Comparison of ENCODE assay signal across 13 mouse cellular contexts in the genomic region with DNA sequence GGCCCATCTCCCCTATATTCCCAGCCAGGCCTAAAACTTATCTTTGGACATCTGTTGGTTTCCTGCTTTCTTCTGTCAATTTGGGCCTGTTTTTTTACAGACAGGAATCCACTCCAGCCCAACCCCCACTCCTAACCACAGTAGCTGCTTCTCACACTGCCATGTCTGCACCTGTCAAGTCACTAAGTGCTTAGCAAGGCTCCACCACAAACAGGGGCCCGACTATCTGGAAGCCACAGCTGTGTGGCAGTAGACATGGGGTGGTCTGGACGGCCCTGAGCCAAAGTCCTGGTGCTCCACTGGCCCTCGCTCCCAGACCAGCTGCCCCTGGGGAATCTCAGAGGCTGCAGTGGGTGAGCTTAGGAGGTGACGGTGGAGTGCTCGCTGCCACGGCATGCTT. TPM values are rescaled to one million over a fixed set of nuclear protein-coding genes. Genes with fewer than 3 reads are reported as not detected.
DNase-seq lines count a peak whose midpoint lies in the region; ATAC-seq lines count a peak whose summit lies in the region.
"Had no signal": no experiment of that assay in that cellular context is flagged by ENCODE, and none has a peak within 500 bp of the region (broad histone marks: within the 10 kb centered on the region; RNA-seq: fewer than 3 reads in every experiment).

No protein-coding gene starts in this region.

- DNase-seq in heart, postnatal 14 days: no peak
- DNase-seq in 416B (ENCODE audit: low read depth): peak; percentile 56
- peak; percentile 42 for DNase-seq in T-cell, adult 2 months (ENCODE audit: low spot score)
- no peak for DNase-seq in retina, postnatal 1 day
- DNase-seq in right cerebral cortex, postnatal 25 days: no peak

- intact Hi-C loops in heart, postnatal 14 days (cut with DNase I): no loop called here

- ATAC-seq in heart, embryonic 11.5 days (replicated peaks; ENCODE audit: insufficient number of reproducible peaks, low FRiP score, low TSS enrichment): no peak
- peak; percentile 74 for ATAC-seq in megakaryocyte progenitor cell, adult 5-6 weeks (replicated peaks; ENCODE audit: poor library complexity)
- no peak for ATAC-seq in erythroid progenitor cell, adult 5-6 weeks (replicated peaks; ENCODE audit: low FRiP score, poor library complexity, severe bottlenecking)
- ATAC-seq: forebrain, embryonic 16.5 days had no signal

- H3K27me3 ChIP-seq in heart, embryonic 11.5 days (ENCODE audit: control insufficient read depth, insufficient read depth, low read length): no peaks in the 10 kb centered on the region
- H3K27me3 ChIP-seq: kidney, embryonic 15.5 days had no signal

- no peak overlapping the region for H3K9ac ChIP-seq in heart, embryonic 11.5 days (ENCODE audit: low read depth, low read length)
- H3K9ac ChIP-seq: kidney, embryonic 15.5 days had no signal

- H3K4me1 ChIP-seq in heart, embryonic 11.5 days (ENCODE audit: control insufficient read depth, insufficient read depth, low read length): peaks cover 21% of the 10 kb centered on the region

- H3K4me2 ChIP-seq in heart, embryonic 11.5 days: no peak overlapping the region
- H3K4me2 ChIP-seq: kidney, embryonic 15.5 days had no signal

- no peak overlapping the region for H3K4me3 ChIP-seq in heart, embryonic 11.5 days (ENCODE audit: low read depth, low read length)
- H3K4me3 ChIP-seq: kidney, embryonic 15.5 days had no signal

- 39% methylated on average over 6 of the region's 6 CpGs for WGBS in heart, embryonic 11.5 days (ENCODE audit: insufficient replicate concordance)

- H3K27ac ChIP-seq in heart, embryonic 11.5 days (ENCODE audit: low read depth, low read length): 0 out of 2 replicates have a peak overlapping the region, but pooled peaks have one; percentile 12
- H3K27ac ChIP-seq: kidney, embryonic 15.5 days had no signal

- peaks cover 12% of the 10 kb centered on the region for H3K36me3 ChIP-seq in heart, embryonic 11.5 days (ENCODE audit: control insufficient read depth, insufficient read depth, low read length)

- H3K9me3 ChIP-seq in heart, embryonic 11.5 days (replicated peaks; ENCODE audit: control insufficient read depth, low read length): no peaks in the 10 kb centered on the region
- H3K9me3 ChIP-seq: kidney, embryonic 15.5 days had no signal

RNA-seq across cellular contexts. Expression of gene Nccrp1, which starts 10.7 kb away (rescaled TPM):
- polyA plus RNA-seq in heart, embryonic 11.5 days (2014; fragmentation: Nextera tagmentation; extraction: Ambion mirVana): not detected in 2 replicates
- total RNA-seq in heart, postnatal 14 days (2021): not detected
- not detected in 2 replicates for total RNA-seq in megakaryocyte progenitor cell, adult 5-6 weeks (2015)
- not detected in 2 replicates for total RNA-seq in megakaryocyte progenitor cell, adult 5-6 weeks (2017)
- not detected in 2 replicates for total RNA-seq in erythroid progenitor cell, adult 5-6 weeks (2015; ENCODE audit: low replicate concordance)
- total RNA-seq in erythroid progenitor cell, adult 5-6 weeks (2017; ENCODE audit: low replicate concordance): not detected in 2 replicates
- polyA plus RNA-seq: embryonic facial prominence, embryonic 11.5 days; forebrain, embryonic 16.5 days; heart, embryonic 14.5 days; kidney, embryonic 15.5 days had no signal

RNA-seq across cellular contexts. Expression of gene Sycn, which starts 17.0 kb away (rescaled TPM):
- not detected in 2 replicates for polyA plus RNA-seq in heart, embryonic 11.5 days (2014; fragmentation: Nextera tagmentation; extraction: Ambion mirVana)
- not detected for total RNA-seq in heart, postnatal 14 days (2021)
- total RNA-seq in megakaryocyte progenitor cell, adult 5-6 weeks (2015): not detected in 2 replicates
- not detected in 2 replicates for total RNA-seq in megakaryocyte progenitor cell, adult 5-6 weeks (2017)
- not detected in 2 replicates for total RNA-seq in erythroid progenitor cell, adult 5-6 weeks (2015; ENCODE audit: low replicate concordance)
- not detected in 2 replicates for total RNA-seq in erythroid progenitor cell, adult 5-6 weeks (2017; ENCODE audit: low replicate concordance)
- total RNA-seq: left cerebral cortex, adult 18-20 months had no signal
- polyA plus RNA-seq: embryonic facial prominence, embryonic 11.5 days; forebrain, embryonic 16.5 days; heart, embryonic 14.5 days; kidney, embryonic 15.5 days had no signal

RNA-seq across cellular contexts. Expression of gene Ifnl3, which starts 35.1 kb away (rescaled TPM):
- not detected in 2 replicates for polyA plus RNA-seq in heart, embryonic 11.5 days (2014; fragmentation: Nextera tagmentation; extraction: Ambion mirVana)
- not detected for total RNA-seq in heart, postnatal 14 days (2021)
- not detected in 2 replicates for total RNA-seq in megakaryocyte progenitor cell, adult 5-6 weeks (2015)
- total RNA-seq in megakaryocyte progenitor cell, adult 5-6 weeks (2017): not detected in 2 replicates
- total RNA-seq in erythroid progenitor cell, adult 5-6 weeks (2015; ENCODE audit: low replicate concordance): not detected in 2 replicates
- total RNA-seq in erythroid progenitor cell, adult 5-6 weeks (2017; ENCODE audit: low replicate concordance): not detected in 2 replicates
- total RNA-seq: left cerebral cortex, adult 18-20 months had no signal
- polyA plus RNA-seq: embryonic facial prominence, embryonic 11.5 days; forebrain, embryonic 16.5 days; heart, embryonic 14.5 days; kidney, embryonic 15.5 days had no signal

RNA-seq across cellular contexts. Expression of gene Samd4b, which starts 40.2 kb away (rescaled TPM):
- polyA plus RNA-seq in heart, embryonic 11.5 days (2014; fragmentation: Nextera tagmentation; extraction: Ambion mirVana): 22.2 and 22.8 TPM in 2 replicates
- 10 to 100 TPM; 32.1 to 32.4 TPM for total RNA-seq in heart, postnatal 14 days (2021)
- total RNA-seq in megakaryocyte progenitor cell, adult 5-6 weeks (2015): 20.7 TPM in 2 replicates
- 2.7 and 4.3 TPM in 2 replicates for total RNA-seq in megakaryocyte progenitor cell, adult 5-6 weeks (2017)
- 15.9 and 29.6 TPM in 2 replicates for total RNA-seq in erythroid progenitor cell, adult 5-6 weeks (2015; ENCODE audit: low replicate concordance)
- 8.0 and 20.2 TPM in 2 replicates for total RNA-seq in erythroid progenitor cell, adult 5-6 weeks (2017; ENCODE audit: low replicate concordance)

RNA-seq across cellular contexts. Expression of gene Pak4, which starts 40.3 kb away (rescaled TPM):
- polyA plus RNA-seq in heart, embryonic 11.5 days (2014; fragmentation: Nextera tagmentation; extraction: Ambion mirVana): 25.4 and 27.6 TPM in 2 replicates
- 1 to 10 TPM; 8.5 to 9.9 TPM for total RNA-seq in heart, postnatal 14 days (2021)
- total RNA-seq in megakaryocyte progenitor cell, adult 5-6 weeks (2015): 5.6 and 6.4 TPM in 2 replicates
- 3.3 and 3.9 TPM in 2 replicates for total RNA-seq in megakaryocyte progenitor cell, adult 5-6 weeks (2017)
- total RNA-seq in erythroid progenitor cell, adult 5-6 weeks (2015; ENCODE audit: low replicate concordance): 7.6 and 9.6 TPM in 2 replicates
- 2.1 and 5.9 TPM in 2 replicates for total RNA-seq in erythroid progenitor cell, adult 5-6 weeks (2017; ENCODE audit: low replicate concordance)

Comparison
In these comparisons a context has a peak if more than half of its experiments do, and no peak if none do; other contexts are left out.
1. DNase-seq: peak in 416B (single experiment) and T-cell, adult 2 months (single experiment); none in heart, postnatal 14 days (0 of 2), retina, postnatal 1 day (single experiment) and right cerebral cortex, postnatal 25 days (single experiment).